Mouse (Mus musculus): ENCODE measurements around the gene Rgs11. TPM values are rescaled to one million over a fixed set of nuclear protein-coding genes. Genes with fewer than 3 reads are reported as not detected.
"Not testable (repeated sequence)": the region's sequence is repeated elsewhere in the genome, so short reads cannot be mapped to it uniquely, and the experiment has no call there.

Rgs11 gene
- polyA plus RNA-seq (2015; fragmentation: Nextera tagmentation; extraction: Ambion mirVana) = 23.8 and 24.3 TPM in 2 replicates

- peak; percentile 7; the same call in 1 of the 2 replicates for ATAC-seq
- peaks cover 10% of the 10 kb centered on the region for H3K27me3 ChIP-seq (replicated peaks; ENCODE audit: control insufficient read depth, insufficient read depth, low read length)
- 2% methylated on average over 19 of the region's 22 CpGs for WGBS
These were observed at the start of gene Rgs11 for GRCm38 (mm10) chr17:26202737-26203136. Gene Rgs11, plus strand, starts transcription at chr17:26202951.

GRCm38 (mm10) chr17:26162736-26163135 is 40.0 kb upstream of the Rgs11 start:
- Histone ChIP-seq H3K9me3 (ENCODE audit: control insufficient read depth, low read length) (no peaks in the 10 kb centered on the region), H3K4me2 (ENCODE audit: low read length) (no peak overlapping the region), H3K27me3 (replicated peaks; ENCODE audit: control insufficient read depth, insufficient read depth, low read length) (no peaks in the 10 kb centered on the region), H3K4me3 (ENCODE audit: low read length) (no peak overlapping the region), H3K36me3 (ENCODE audit: control insufficient read depth, insufficient read depth, low read length) (no peaks in the 10 kb centered on the region), H3K27ac (ENCODE audit: low read depth, low read length) (no peak overlapping the region), H3K4me1 (ENCODE audit: control insufficient read depth, insufficient read depth, low read depth, low read length) (no peaks in the 10 kb centered on the region), H3K9ac (ENCODE audit: low read depth, low read length) (no peak overlapping the region)
- 100% methylated on average over 1 of the region's 1 CpGs for WGBS
- no peak for ATAC-seq

More at GRCm38 (mm10) chr17:26202737-26203136, at the start of gene Rgs11:
- H3K9me3 ChIP-seq (ENCODE audit: control insufficient read depth, low read length) = no peaks in the 10 kb centered on the region
- H3K4me3 ChIP-seq (ENCODE audit: low read length) = peak within 1 kb of the TSS; percentile 53
- H3K4me2 ChIP-seq (ENCODE audit: low read length) = peak within 1 kb of the TSS; percentile 95
- peak within 1 kb of the TSS; percentile 65 for H3K9ac ChIP-seq (ENCODE audit: low read depth, low read length)
- H3K27ac ChIP-seq (ENCODE audit: low read depth, low read length) = no peak within 1 kb of the TSS
- peaks cover under 1% of the 10 kb centered on the region for H3K36me3 ChIP-seq (ENCODE audit: control insufficient read depth, insufficient read depth, low read length)
- H3K4me1 ChIP-seq (ENCODE audit: control insufficient read depth, insufficient read depth, low read depth, low read length) = peaks cover 20% of the 10 kb centered on the region

GRCm38 (mm10) chr17:26168039-26168438 is 34.7 kb upstream of the Rgs11 start:
- Histone ChIP-seq H3K4me2 (ENCODE audit: low read length) (no peak overlapping the region), H3K27ac (ENCODE audit: low read depth, low read length) (no peak overlapping the region), H3K9me3 (ENCODE audit: control insufficient read depth, low read length) (no peaks in the 10 kb centered on the region), H3K4me1 (ENCODE audit: control insufficient read depth, insufficient read depth, low read depth, low read length) (no peaks in the 10 kb centered on the region), H3K9ac (ENCODE audit: low read depth, low read length) (no peak overlapping the region), H3K27me3 (replicated peaks; ENCODE audit: control insufficient read depth, insufficient read depth, low read length) (no peaks in the 10 kb centered on the region), H3K4me3 (ENCODE audit: low read length) (no peak overlapping the region), H3K36me3 (ENCODE audit: control insufficient read depth, insufficient read depth, low read length) (no peaks in the 10 kb centered on the region)
- no peak for ATAC-seq
- WGBS = 95% methylated on average over 2 of the region's 2 CpGs

GRCm38 (mm10) chr17:26175248-26175647 is 27.5 kb upstream of the Rgs11 start:
- not testable (repeated sequence) for H3K4me1 ChIP-seq (ENCODE audit: control insufficient read depth, insufficient read depth, low read depth, low read length)

GRCm38 (mm10) chr17:26178611-26179010 is 24.1 kb upstream of the Rgs11 start:
- no peak overlapping the region for H3K4me2 ChIP-seq (ENCODE audit: low read length)
- H3K9ac ChIP-seq (ENCODE audit: low read depth, low read length) = no peak overlapping the region
- H3K9me3 ChIP-seq (ENCODE audit: control insufficient read depth, low read length) = no peaks in the 10 kb centered on the region
- H3K27me3 ChIP-seq (replicated peaks; ENCODE audit: control insufficient read depth, insufficient read depth, low read length) = no peaks in the 10 kb centered on the region
- H3K4me3 ChIP-seq (ENCODE audit: low read length) = no peak overlapping the region
- ATAC-seq = no peak
- no peak overlapping the region for H3K27ac ChIP-seq (ENCODE audit: low read depth, low read length)
- no peaks in the 10 kb centered on the region for H3K4me1 ChIP-seq (ENCODE audit: control insufficient read depth, insufficient read depth, low read depth, low read length)
- H3K36me3 ChIP-seq (ENCODE audit: control insufficient read depth, insufficient read depth, low read length) = peaks cover 10% of the 10 kb centered on the region

More at GRCm38 (mm10) chr17:26175248-26175647, 27.5 kb upstream of the Rgs11 start:
- not testable (repeated sequence) for H3K36me3 ChIP-seq (ENCODE audit: control insufficient read depth, insufficient read depth, low read length); H3K27ac ChIP-seq (ENCODE audit: low read depth, low read length); H3K4me2 ChIP-seq (ENCODE audit: low read length); H3K9ac ChIP-seq (ENCODE audit: low read depth, low read length); H3K9me3 ChIP-seq (ENCODE audit: control insufficient read depth, low read length); H3K4me3 ChIP-seq (ENCODE audit: low read length); H3K27me3 ChIP-seq (replicated peaks; ENCODE audit: control insufficient read depth, insufficient read depth, low read length); ATAC-seq
- WGBS = 92% methylated on average over 2 of the region's 2 CpGs

- no peak overlapping the region for H3K4me2 ChIP-seq (ENCODE audit: low read length)
- H3K36me3 ChIP-seq (ENCODE audit: control insufficient read depth, insufficient read depth, low read length) = peaks cover 14% of the 10 kb centered on the region
- H3K27me3 ChIP-seq (replicated peaks; ENCODE audit: control insufficient read depth, insufficient read depth, low read length) = no peaks in the 10 kb centered on the region
- WGBS = 96% methylated on average over 3 of the region's 3 CpGs
- no peak overlapping the region for H3K4me3 ChIP-seq (ENCODE audit: low read length)
- no peak for ATAC-seq
- H3K4me1 ChIP-seq (ENCODE audit: control insufficient read depth, insufficient read depth, low read depth, low read length) = no peaks in the 10 kb centered on the region
- H3K9ac ChIP-seq (ENCODE audit: low read depth, low read length) = no peak overlapping the region
- H3K27ac ChIP-seq (ENCODE audit: low read depth, low read length) = no peak overlapping the region
- no peaks in the 10 kb centered on the region for H3K9me3 ChIP-seq (ENCODE audit: control insufficient read depth, low read length)
These were observed 21.6 kb upstream of the Rgs11 start for GRCm38 (mm10) chr17:26181179-26181578.

- Histone ChIP-seq H3K9me3 (ENCODE audit: control insufficient read depth, low read length) (no peaks in the 10 kb centered on the region), H3K4me2 (ENCODE audit: low read length) (no peak overlapping the region), H3K4me1 (ENCODE audit: control insufficient read depth, insufficient read depth, low read depth, low read length) (no peaks in the 10 kb centered on the region), H3K27ac (ENCODE audit: low read depth, low read length) (no peak overlapping the region), H3K9ac (ENCODE audit: low read depth, low read length) (no peak overlapping the region), H3K36me3 (ENCODE audit: control insufficient read depth, insufficient read depth, low read length) (peaks cover 55% of the 10 kb centered on the region), H3K27me3 (replicated peaks; ENCODE audit: control insufficient read depth, insufficient read depth, low read length) (no peaks in the 10 kb centered on the region), H3K4me3 (ENCODE audit: low read length) (no peak overlapping the region)
- ATAC-seq = no peak
- WGBS = 97% methylated on average over 5 of the region's 5 CpGs
These were observed 15.2 kb upstream of the Rgs11 start for GRCm38 (mm10) chr17:26187592-26187991.

- Histone ChIP-seq H3K9me3 (ENCODE audit: control insufficient read depth, low read length) (no peaks in the 10 kb centered on the region), H3K4me2 (ENCODE audit: low read length) (no peak overlapping the region), H3K27me3 (replicated peaks; ENCODE audit: control insufficient read depth, insufficient read depth, low read length) (no peaks in the 10 kb centered on the region), H3K4me3 (ENCODE audit: low read length) (no peak overlapping the region), H3K4me1 (ENCODE audit: control insufficient read depth, insufficient read depth, low read depth, low read length) (no peaks in the 10 kb centered on the region), H3K36me3 (ENCODE audit: control insufficient read depth, insufficient read depth, low read length) (peaks cover 58% of the 10 kb centered on the region), H3K27ac (ENCODE audit: low read depth, low read length) (no peak overlapping the region), H3K9ac (ENCODE audit: low read depth, low read length) (no peak overlapping the region)
- 90% methylated on average over 11 of the region's 11 CpGs for WGBS
- ATAC-seq = no peak
These were observed 14.5 kb upstream of the Rgs11 start for GRCm38 (mm10) chr17:26188091-26188805.

GRCm38 (mm10) chr17:26191486-26191885 is 11.3 kb upstream of the Rgs11 start:
- not testable (repeated sequence) for H3K9ac ChIP-seq (ENCODE audit: low read depth, low read length); H3K4me2 ChIP-seq (ENCODE audit: low read length); H3K27ac ChIP-seq (ENCODE audit: low read depth, low read length); H3K9me3 ChIP-seq (ENCODE audit: control insufficient read depth, low read length); H3K4me1 ChIP-seq (ENCODE audit: control insufficient read depth, insufficient read depth, low read depth, low read length); H3K4me3 ChIP-seq (ENCODE audit: low read length); H3K27me3 ChIP-seq (replicated peaks; ENCODE audit: control insufficient read depth, insufficient read depth, low read length); ATAC-seq
- 95% methylated on average over 7 of the region's 7 CpGs for WGBS
- peaks cover 59% of the 10 kb centered on the region for H3K36me3 ChIP-seq (ENCODE audit: control insufficient read depth, insufficient read depth, low read length)

All from hindbrain, embryonic 16.5 days (tissue).